Mouse (Mus musculus): Measurements from ENCODE around the gene Adra2b. TPM values are rescaled to one million over a fixed set of nuclear protein-coding genes. Genes with fewer than 3 reads are reported as not detected.

The Adra2b gene
- polyA plus RNA-seq, 1 experiment from 2014 or later: 1.1 TPM

DNA sequence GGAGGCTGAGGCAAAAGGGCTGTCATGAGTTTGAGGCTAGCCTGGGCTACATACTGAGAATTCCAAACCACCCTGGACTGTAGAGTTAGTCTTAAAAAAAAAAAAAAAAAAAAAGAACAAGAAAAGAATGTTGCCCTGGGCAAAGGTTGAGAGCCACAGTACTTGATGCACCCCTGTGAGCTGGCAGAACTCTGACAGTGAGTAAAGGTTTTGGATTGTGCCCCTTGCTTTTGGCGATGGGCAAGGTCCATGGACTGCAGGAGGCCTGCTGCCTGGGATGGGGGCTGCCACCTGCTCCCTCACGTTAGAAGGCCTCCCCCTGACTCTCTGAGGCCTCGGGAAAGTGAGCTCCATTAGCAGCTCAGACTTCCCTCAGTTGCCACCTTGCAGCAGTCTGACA lies 53.7 kb downstream of the Adra2b start:
- no peaks in the 10 kb centered on the region for H3K4me1 ChIP-seq (ENCODE audit: control insufficient read depth in 2 of 2, insufficient read depth in 2 of 2, low read length in 2 of 2)
- 49% methylated on average over 3 of the region's 3 CpGs for WGBS
- H3K4me2 ChIP-seq (ENCODE audit: low read length): no peak overlapping the region
- no peak for ATAC-seq (ENCODE audit: insufficient number of reproducible peaks, insufficient read depth, low FRiP score, low read depth)
- no peaks in the 10 kb centered on the region for H3K27me3 ChIP-seq (ENCODE audit: control insufficient read depth, insufficient read depth, low read length)
- no peaks in the 10 kb centered on the region for H3K9me3 ChIP-seq (ENCODE audit: control insufficient read depth, low read length)
- H3K9ac ChIP-seq (ENCODE audit: low read length): no peak overlapping the region
- H3K4me3 ChIP-seq (ENCODE audit: control insufficient read depth in 1 of 2, insufficient read depth in 1 of 2, low read depth in 1 of 2, low read length in 2 of 2): no peak overlapping the region
- no peaks in the 10 kb centered on the region for H3K36me3 ChIP-seq (ENCODE audit: control insufficient read depth, insufficient read depth, low read length)
- H3K27ac ChIP-seq (replicated peaks in 1 of 2; ENCODE audit: control insufficient read depth in 1 of 2, insufficient read depth in 1 of 2, low read depth in 2 of 2, low read length in 2 of 2): no peak overlapping the region

Other genes starting within 250 kb of the Adra2b start
- gene Ncaph, start 229.3 kb upstream of the Adra2b start, polyA plus RNA-seq (2014; fragmentation: Nextera tagmentation; extraction: Ambion mirVana): 46.9 and 50.2 TPM in 2 replicates
- gene Itpripl1, start 219.8 kb upstream of the Adra2b start, polyA plus RNA-seq (2014; fragmentation: Nextera tagmentation; extraction: Ambion mirVana): 11.5 and 11.8 TPM in 2 replicates
- gene 1810024B03Rik, start 154.9 kb upstream of the Adra2b start, polyA plus RNA-seq (2014; fragmentation: Nextera tagmentation; extraction: Ambion mirVana): 1.4 and 1.8 TPM in 2 replicates
- gene Snrnp200, start 154.8 kb upstream of the Adra2b start, polyA plus RNA-seq (2014; fragmentation: Nextera tagmentation; extraction: Ambion mirVana): 47.2 and 47.7 TPM in 2 replicates
- 55.6 and 61.7 TPM in 2 replicates for gene Ciao1, start 115.4 kb upstream of the Adra2b start, polyA plus RNA-seq (2014; fragmentation: Nextera tagmentation; extraction: Ambion mirVana)
- 17.1 and 17.7 TPM in 2 replicates for gene Tmem127, start 115.3 kb upstream of the Adra2b start, polyA plus RNA-seq (2014; fragmentation: Nextera tagmentation; extraction: Ambion mirVana)
- 128 and 136 TPM in 2 replicates for gene Stard7, start 93.0 kb upstream of the Adra2b start, polyA plus RNA-seq (2014; fragmentation: Nextera tagmentation; extraction: Ambion mirVana)
- gene Dusp2, start 27.0 kb upstream of the Adra2b start, polyA plus RNA-seq (2014; fragmentation: Nextera tagmentation; extraction: Ambion mirVana): 14.5 and 15.9 TPM in 2 replicates
- gene Astl, start 24.6 kb upstream of the Adra2b start, polyA plus RNA-seq (2014; fragmentation: Nextera tagmentation; extraction: Ambion mirVana): not detected in 2 replicates
- 0.22 TPM in 2 replicates for gene Gpat2, start 62.0 kb downstream of the Adra2b start, polyA plus RNA-seq (2014; fragmentation: Nextera tagmentation; extraction: Ambion mirVana)
- gene Fahd2a, start 81.4 kb downstream of the Adra2b start, polyA plus RNA-seq (2014; fragmentation: Nextera tagmentation; extraction: Ambion mirVana): 31.9 and 32.6 TPM in 2 replicates
- gene Kcnip3, start 158.9 kb downstream of the Adra2b start, polyA plus RNA-seq (2014; fragmentation: Nextera tagmentation; extraction: Ambion mirVana): 1.2 and 1.4 TPM in 2 replicates
- gene Prom2, start 178.3 kb downstream of the Adra2b start, polyA plus RNA-seq (2014; fragmentation: Nextera tagmentation; extraction: Ambion mirVana): not detected in 2 replicates
- 1.8 and 2.4 TPM in 2 replicates for gene Zfp661, start 223.9 kb downstream of the Adra2b start, polyA plus RNA-seq (2014; fragmentation: Nextera tagmentation; extraction: Ambion mirVana)
- 122 and 132 TPM in 2 replicates for gene Mrps5, start 224.0 kb downstream of the Adra2b start, polyA plus RNA-seq (2014; fragmentation: Nextera tagmentation; extraction: Ambion mirVana)

Data from heart, embryonic 14.5 days (tissue).